Comparison of ENCODE assay signal across 28 mouse cellular contexts in the genomic region with DNA sequence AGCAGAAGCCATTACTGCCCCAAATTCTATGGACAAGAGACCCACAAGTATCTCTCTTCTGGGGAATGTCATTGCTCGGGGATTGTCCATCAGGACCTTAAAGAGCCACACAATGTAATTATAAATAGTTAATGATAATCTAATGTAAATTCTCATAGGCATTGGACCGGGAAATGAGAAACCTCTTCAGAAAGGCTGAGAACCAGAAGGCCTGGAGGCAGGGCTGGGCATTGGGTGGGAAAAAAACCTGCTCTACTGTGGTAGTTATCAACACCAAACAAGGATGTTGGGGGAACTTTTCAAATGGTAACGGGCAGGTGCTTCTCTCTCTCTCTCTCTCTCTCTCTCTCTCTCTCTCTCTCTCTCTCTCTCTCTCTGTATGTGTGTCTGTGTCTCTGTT.
"Had no signal": no experiment of that assay in that cellular context is flagged by ENCODE, and none has a peak within 500 bp of the region (broad histone marks: within the 10 kb centered on the region; RNA-seq: fewer than 3 reads in every experiment).

No protein-coding gene starts in this region.

- H3K4me1 ChIP-seq: forebrain, embryonic 12.5 days; forebrain, embryonic 13.5 days had no signal

- H3K9ac ChIP-seq: embryonic facial prominence, embryonic 12.5 days; embryonic facial prominence, embryonic 13.5 days; embryonic facial prominence, embryonic 15.5 days; forebrain, embryonic 12.5 days; forebrain, embryonic 13.5 days; forebrain, embryonic 15.5 days; forebrain, postnatal 0 days had no signal

- H3K4me2 ChIP-seq: embryonic facial prominence, embryonic 12.5 days; embryonic facial prominence, embryonic 13.5 days; embryonic facial prominence, embryonic 15.5 days; forebrain, embryonic 12.5 days; forebrain, embryonic 13.5 days; forebrain, embryonic 15.5 days had no signal

- H3K27ac ChIP-seq: embryonic facial prominence, embryonic 10.5 days; embryonic facial prominence, embryonic 12.5 days; embryonic facial prominence, embryonic 13.5 days; embryonic facial prominence, embryonic 15.5 days; forebrain, embryonic 10.5 days; forebrain, embryonic 12.5 days; forebrain, embryonic 13.5 days; forebrain, embryonic 15.5 days; gastrocnemius, adult 2 months had no signal

- DNase-seq: cerebellum, adult 18-20 months; cerebellum, adult 2 months; cerebellum, adult 8-10 months; cerebellum, adult 9-10 months; cerebellum, adult 9-11 months; cerebellum, postnatal 10 days; cerebellum, postnatal 14 days; cerebellum, postnatal 25 days; cerebellum, postnatal 36 days; embryo, embryonic 11 days; forebrain, postnatal 0 days; gastrocnemius, adult 2 months; gastrocnemius, postnatal 10 days; gastrocnemius, postnatal 14 days; gastrocnemius, postnatal 25 days; gastrocnemius, postnatal 36 days; heart, adult 11 months had no signal

- H3K4me3 ChIP-seq: embryonic facial prominence, embryonic 10.5 days; embryonic facial prominence, embryonic 12.5 days; embryonic facial prominence, embryonic 13.5 days; embryonic facial prominence, embryonic 15.5 days; erythroblast, embryonic 14.5 days; forebrain, embryonic 10.5 days; forebrain, embryonic 12.5 days; forebrain, embryonic 13.5 days; forebrain, embryonic 15.5 days; gastrocnemius, adult 2 months had no signal

- H3K27me3 ChIP-seq: embryonic facial prominence, embryonic 12.5 days; embryonic facial prominence, embryonic 13.5 days; embryonic facial prominence, embryonic 15.5 days; forebrain, embryonic 12.5 days; forebrain, embryonic 13.5 days; forebrain, embryonic 15.5 days had no signal

- ATAC-seq: forebrain, embryonic 13.5 days; forebrain, embryonic 14.5 days; forebrain, embryonic 15.5 days; forebrain, embryonic 16.5 days; forebrain, postnatal 0 days had no signal

- H3K9me3 ChIP-seq: embryonic facial prominence, embryonic 10.5 days; embryonic facial prominence, embryonic 12.5 days; embryonic facial prominence, embryonic 13.5 days; embryonic facial prominence, embryonic 15.5 days; forebrain, embryonic 10.5 days; forebrain, embryonic 12.5 days; forebrain, embryonic 13.5 days; forebrain, embryonic 15.5 days had no signal

- H3K36me3 ChIP-seq: embryonic facial prominence, embryonic 15.5 days; forebrain, embryonic 10.5 days; forebrain, embryonic 12.5 days; forebrain, embryonic 15.5 days had no signal
